Mouse (Mus musculus) right cerebral cortex, postnatal 36 days (tissue): ENCODE data around the gene Cideb.
A peak's percentile ranks its signal among the peaks of the same experiment; 100 is the strongest.

Source experiments
- DNase-seq, 2 experiments: peaks; one replicate each; pipeline ENCODE4 v3.0.0; 2022; ENCODE audit warnings: low spot score in 2 of 2, mixed read lengths in 1 of 2

Gene Cideb

DNA sequence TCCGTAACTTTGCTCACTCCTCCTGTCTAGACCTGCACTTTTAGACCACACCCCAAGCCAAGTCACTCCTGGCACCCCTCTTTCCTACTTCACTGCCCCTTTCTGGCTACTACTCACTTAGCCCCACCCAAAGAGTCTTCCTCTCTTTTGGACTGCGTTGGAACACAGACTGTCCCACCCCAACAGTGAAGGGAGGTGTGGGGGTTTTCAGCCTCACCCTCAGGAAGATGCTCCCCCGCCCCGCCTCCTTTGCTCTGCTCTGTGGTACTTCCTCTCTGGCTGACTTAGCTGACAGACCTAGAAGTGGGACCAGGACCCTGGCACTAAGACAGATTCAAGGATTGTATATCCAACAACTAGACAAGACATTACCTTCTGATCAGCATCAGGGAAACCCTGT, 7.4 kb upstream of the Cideb start, which contains the start of gene Ltb4r1:
Gene Ltb4r1, plus strand, starts transcription at position 267 of the 400 bp plus-strand sequence.
- DNase-seq: no peak

DNA sequence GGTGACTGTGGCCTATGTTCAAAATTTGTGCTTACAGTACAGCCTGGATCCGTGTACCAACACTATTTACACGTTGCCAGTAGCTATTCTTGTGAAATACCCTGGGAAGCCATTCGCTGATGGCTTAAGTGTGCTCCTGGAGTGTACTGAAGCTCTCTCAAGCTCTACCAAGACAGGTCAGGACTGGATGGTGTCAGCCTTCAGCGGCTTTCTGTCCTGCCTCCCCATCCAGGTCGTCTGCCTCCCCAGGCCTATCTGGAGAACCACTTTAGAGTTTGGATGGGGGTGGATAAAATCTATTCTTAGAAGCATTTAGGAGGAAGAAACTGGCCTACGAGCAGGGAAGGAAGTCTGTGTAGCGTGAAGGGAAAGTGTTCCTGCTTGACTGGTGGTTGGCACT, 4.9 kb upstream of the Cideb start:
- no peak for DNase-seq

DNA sequence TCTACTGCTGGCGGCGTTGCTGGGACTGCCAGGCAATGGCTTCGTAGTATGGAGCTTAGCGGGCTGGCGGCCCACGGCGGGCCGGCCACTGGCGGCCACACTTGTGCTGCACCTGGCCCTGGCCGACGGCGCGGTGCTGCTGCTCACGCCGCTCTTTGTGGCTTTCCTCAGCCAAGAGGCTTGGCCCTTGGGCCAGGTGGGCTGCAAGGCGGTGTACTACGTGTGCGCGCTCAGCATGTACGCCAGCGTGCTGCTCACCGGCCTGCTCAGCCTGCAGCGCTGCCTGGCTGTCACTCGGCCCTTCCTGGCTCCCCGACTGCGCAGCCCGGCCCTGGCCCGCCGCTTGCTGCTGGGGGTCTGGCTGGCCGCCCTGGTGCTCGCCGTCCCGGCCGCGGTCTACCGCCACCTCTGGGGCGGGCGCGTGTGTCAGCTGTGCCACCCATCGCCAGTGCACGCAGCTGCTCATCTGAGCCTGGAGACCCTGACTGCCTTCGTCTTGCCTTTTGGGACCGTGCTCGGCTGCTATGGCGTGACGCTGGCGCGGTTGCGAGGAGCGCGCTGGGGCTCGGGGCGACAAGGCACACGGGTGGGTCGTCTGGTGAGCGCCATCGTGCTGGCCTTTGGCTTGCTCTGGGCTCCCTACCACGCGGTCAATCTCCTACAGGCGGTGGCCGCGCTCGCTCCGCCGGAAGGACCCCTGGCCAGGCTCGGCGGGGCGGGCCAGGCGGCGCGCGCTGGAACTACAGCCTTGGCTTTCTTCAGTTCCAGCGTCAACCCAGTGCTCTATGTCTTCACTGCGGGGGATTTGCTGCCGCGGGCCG, 4.0 kb upstream of the Cideb start:
- DNase-seq: no peak

DNA sequence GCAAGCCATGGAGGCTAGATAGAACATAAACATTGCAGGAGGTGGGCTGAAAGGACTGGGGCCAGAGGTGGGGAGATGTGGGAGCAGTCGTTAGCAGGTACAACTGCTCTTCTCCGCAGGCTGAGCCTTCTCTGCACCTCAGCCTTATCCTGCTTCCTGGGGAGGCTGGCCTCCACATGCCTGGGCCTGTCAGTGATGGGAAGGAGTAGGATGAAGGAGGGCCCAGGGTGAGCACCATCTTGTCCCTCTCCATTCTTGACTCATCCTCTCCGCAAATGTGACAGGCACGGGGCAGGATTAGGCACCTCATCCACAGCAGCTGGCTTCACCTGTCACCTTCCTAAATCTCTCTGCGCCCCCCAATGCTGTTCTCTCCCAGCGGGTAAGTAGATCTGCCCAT, 2.9 kb upstream of the Cideb start, which contains the start of gene Ltb4r2:
Gene Ltb4r2, plus strand, starts transcription at position 266 of the 400 bp plus-strand sequence.
- DNase-seq: no peak

- peak; percentile 69 to 75 for DNase-seq
These were observed 1.9 kb upstream of the Cideb start for GRCm38 (mm10) chr14:55760156-55760555.

DNA sequence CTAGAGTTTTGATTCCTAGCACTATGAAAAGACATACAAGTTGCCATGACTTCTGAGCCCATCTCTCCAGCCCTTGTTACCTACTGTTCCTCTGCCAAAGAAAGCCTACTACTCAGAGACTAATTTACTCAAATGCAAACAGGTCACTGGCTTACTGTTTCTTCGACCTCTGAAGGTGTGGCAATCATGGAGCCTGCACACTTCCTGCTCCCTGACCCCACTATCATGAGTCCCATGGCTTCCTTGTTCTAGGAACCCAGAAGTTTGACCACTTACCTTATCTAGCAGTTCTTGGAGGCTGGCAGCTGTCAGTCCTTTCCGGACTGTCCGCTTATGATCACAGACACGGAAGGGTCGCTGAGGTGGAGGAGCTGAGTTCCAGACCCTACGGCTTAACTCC, 692 bp downstream of the Cideb start:
- no peak for DNase-seq

- DNase-seq: no peak
These were observed 11.0 kb downstream of the Cideb start for GRCm38 (mm10) chr14:55747051-55747847.

GRCm38 (mm10) chr14:55745861-55746237, 12.4 kb downstream of the Cideb start:
- no peak for DNase-seq

DNA sequence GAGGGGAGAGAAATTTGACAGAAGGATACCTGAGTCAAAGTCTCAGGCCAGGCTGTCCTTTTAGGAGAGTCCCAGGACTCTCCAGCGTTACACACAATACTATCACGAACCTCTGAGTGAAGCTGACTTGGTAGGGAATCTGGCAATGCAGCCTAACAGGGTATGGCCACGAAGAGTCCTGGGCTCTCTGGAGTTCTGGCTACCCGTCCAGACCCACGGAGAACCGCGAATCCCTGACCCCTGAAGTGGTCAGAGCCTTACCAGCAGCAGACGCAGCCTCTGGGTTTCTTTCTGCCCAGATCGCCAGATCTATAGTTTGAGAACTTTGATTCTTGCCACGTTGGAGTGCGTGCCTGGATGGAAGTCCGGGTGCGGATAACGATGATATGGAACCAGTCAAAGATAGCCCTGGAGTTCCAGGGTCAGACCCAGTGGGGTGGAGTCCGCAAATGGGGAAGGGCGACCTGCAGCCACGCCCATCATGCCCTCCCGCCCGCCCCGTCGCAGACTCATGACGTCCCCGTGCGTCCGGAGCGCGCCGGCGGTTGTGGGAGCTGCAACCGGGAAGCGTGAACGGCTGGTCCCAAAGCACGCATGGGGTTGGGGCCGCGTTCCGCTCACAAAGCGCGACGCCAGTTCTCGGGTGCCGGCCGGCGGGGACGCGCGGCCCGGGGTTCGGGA, 12.9 kb downstream of the Cideb start, which contains the start of the genes Dhrs1 and Nop9:
Gene Dhrs1, minus strand, starts transcription at position 511 of the 681 bp plus-strand sequence.
Gene Nop9, plus strand, starts transcription at position 514 of the 681 bp plus-strand sequence.
- DNase-seq: peak; percentile 76

- peak; percentile 63 to 70 for DNase-seq
These were observed 14.5 kb downstream of the Cideb start for GRCm38 (mm10) chr14:55743711-55744110.

DNA sequence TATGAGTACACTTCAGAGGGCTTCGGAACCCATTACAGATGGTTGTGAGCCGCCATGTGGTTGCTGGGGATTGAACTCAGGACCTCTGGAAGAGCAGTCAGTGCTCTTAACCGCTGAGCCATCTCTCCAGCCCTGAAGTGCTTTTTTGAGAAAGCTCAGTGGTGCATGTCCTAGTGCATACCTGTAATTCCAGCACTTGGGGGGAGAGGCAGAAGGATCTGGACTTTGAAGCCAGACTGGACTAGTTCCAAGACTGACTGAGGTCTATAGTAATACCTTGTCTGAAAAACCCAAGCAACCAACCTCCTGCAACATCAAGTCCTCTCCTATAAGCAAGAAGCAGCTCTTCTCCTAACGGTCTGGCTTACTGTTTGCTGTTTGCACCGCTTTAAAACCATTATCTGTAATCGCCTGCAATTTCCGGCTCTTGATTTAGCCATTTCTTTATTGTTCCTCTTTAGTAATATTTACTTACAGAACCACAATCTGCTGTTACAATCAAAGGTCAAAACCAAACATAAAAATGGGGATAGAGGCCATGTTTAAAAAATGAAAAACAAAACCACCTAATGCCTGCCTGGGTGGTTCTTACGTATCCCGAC, 21.1 kb downstream of the Cideb start:
- no peak for DNase-seq

DNA sequence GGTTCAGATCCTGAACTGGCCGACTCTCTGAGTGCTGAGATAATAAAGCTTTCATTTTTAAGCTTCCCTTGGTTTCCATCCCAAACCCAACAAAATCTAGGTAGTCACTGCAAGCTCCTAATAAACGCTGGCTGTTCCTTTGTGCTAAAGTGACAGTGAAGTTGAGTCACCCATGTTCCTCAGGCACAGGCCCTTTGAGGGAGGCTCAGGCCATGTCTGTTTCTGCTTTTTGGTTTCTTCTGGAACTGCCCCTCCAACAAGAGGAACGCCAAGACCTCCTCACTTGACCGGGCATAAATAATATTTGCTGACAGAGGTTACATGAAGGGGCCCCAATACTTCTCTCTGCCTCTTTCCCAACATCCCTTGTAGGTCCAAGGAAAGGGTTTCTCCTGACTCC, 22.5 kb downstream of the Cideb start:
- DNase-seq: no peak

DNA sequence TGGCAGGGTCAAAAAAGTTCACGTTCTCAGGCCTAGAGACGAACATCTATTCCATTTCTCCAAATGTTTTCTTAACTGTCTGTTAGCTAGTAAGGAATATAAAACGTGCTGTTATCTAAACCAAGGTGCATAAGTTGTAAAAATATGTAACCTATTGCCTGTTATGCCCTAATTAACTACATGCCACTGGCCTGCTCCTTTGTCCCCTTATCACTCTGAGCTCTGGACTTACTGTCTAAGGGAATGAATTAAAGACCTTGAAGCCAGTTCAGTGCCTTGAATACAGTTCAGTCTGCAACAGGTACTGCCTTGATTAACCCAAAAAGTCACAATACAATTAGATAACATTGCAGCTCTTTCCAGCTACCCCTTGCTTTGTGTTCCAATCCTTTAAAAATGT, 22.9 kb downstream of the Cideb start:
- no peak for DNase-seq

DNA sequence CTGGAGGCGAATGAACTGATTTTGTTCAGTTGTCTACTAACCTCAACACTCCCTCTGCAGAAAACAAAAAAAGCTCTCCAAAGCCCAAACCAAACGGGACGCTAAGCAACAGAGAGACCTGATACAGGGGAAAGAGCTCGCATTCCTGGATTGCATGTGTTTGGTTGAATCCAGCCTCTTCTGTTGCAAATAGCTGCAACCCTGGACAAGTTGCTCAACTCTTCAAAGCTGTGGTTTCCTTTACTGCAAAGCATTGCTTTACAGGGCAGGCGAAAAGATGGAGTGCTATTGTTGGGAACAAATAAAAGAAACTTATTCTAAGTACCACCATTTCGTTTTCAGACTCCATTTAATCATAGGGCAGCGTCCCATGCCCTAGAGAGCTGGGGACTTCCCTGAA, 23.4 kb downstream of the Cideb start:
- DNase-seq: no peak

- no peak for DNase-seq
These were observed 24.4 kb downstream of the Cideb start for GRCm38 (mm10) chr14:55733889-55734288.

DNA sequence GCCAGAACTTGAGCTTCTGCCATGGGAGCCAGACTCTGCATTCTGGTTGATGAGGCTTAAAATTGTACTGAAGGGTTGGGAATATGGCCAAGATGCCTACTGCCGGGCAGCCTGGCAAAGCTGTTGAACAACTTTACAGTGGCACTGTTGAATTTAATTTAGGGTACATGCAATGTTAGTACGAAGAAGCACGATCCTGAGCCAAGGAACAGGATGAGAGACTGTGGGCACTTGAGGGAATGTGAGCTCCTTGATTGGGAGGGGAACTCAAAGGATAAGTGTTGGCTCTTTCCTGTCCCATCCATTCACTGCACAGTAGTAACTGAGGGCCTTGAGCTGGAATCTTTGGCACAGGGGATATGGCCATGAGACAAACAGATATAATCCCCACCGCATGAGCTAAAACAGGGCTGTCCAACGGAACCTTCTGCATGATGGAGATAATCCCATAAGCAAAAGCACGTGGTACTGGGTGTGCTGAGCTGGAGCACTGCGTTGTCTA, 27.7 kb downstream of the Cideb start:
- peak in 1 of 2 experiments; percentile 21 for DNase-seq

GRCm38 (mm10) chr14:55730116-55730515, 28.1 kb downstream of the Cideb start:
- no peak for DNase-seq

DNA sequence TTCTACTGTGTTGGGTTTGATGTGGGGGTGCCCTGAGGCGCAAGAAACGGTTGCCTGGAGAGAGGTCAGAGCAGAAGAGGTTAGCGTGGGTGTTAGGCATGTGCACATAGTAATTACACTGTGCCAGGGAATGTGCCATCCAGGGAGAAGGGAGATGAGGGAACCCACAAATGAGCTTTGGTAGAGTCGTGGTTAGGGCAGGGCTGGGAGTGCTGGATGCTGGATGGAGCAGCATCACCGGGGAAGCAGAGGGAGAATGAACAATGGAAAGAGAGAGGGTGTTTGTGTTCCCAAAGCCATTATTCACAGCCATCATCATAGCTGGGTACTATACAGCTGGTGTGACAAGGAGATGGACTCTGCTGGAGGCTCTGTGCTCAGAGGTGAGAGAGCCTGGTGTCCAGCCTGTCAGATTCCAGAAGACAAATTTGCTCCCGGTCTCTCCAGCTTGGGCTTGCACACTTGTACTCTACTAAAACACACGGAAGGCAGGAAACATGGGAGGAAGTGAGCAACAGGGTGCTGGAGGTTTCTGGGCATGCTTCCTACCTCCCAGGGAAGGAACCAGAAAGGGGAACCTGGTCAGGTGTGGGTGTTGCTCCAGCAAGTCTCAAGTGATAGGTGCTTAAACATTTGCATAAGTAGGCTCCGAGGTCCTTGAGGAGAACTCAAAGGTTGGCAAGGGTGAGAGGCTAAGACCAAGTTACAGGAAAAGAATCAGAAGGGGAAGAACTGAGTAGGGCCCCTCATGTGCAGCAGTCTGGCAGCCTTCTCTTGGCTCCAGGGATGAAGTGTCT, 30.2 kb downstream of the Cideb start:
- DNase-seq: no peak

GRCm38 (mm10) chr14:55726261-55726660, 32.0 kb downstream of the Cideb start:
- no peak for DNase-seq

DNA sequence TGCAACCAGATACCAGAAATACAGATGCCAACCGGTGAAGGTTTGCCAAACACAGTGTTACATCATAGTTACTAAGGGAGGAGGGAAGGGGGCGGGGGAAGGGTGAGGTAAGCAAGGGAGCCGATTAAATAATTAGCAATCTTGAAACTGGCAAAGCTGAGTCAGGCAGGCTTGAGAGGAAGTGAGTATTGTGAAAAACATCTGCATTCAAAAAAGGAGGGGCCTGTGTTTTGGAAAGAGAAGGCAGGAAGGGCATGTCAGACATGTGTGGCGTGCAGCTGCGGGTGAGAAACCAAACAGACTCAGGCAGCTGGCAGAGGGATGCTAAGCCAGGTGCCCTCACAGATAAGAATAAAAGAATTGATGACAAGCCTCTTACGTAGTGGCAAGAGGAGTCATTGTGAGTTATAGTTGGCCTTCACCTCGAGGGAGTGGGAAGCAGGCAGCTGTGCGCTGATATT, 33.8 kb downstream of the Cideb start:
- no peak for DNase-seq
